Mouse (Mus musculus): ENCODE measurements around the gene Sf3a1. TPM values are rescaled to one million over a fixed set of nuclear protein-coding genes. Genes with fewer than 3 reads are reported as not detected.

Sf3a1 gene
- total and polyA plus RNA-seq, 2 experiments from 2014 or later = 30.6 to 45.4 TPM

DNA sequence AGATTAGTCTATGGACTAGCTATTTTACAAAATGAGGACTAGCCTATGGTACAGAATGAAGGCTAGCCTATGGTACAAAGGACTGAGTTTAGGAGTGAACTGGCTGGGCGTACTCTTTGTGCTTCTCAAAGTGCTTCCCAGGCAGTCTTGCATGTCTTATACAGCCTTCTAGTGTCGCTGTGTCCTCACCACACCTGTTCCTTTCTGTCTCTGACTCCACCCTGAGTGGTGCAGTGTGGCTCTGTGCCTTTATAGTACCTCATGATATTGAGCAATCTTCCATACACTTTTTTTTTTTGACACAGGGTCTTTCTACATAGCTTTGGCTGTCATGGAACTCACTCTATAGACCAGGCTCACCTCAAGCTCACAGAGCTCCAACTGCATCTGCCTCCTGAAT lies 71.3 kb downstream of the Sf3a1 start:
- no peak overlapping the region for H3K4me2 ChIP-seq (ENCODE audit: low read depth, low read length)
- no peak overlapping the region for H3K9ac ChIP-seq (replicated peaks; ENCODE audit: low read length)
- no peaks in the 10 kb centered on the region for H3K36me3 ChIP-seq (ENCODE audit: insufficient read depth, low read length)
- H3K4me3 ChIP-seq (ENCODE audit: low read length) = no peak overlapping the region
- 94% methylated on average over 2 of the region's 2 CpGs for WGBS
- H3K27me3 ChIP-seq (ENCODE audit: insufficient read depth, low read length) = no peaks in the 10 kb centered on the region
- H3K4me1 ChIP-seq (ENCODE audit: insufficient read depth, low read length) = 0 out of 2 replicates have a peak, but pooled peaks cover 6% of the 10 kb centered on the region
- DNase-seq (ENCODE audit: low spot score) (no peak), ATAC-seq (no peak)
- H3K27ac ChIP-seq = no peak overlapping the region
- no peak for TF ChIP-seq CTCF (IDR thresholded peaks at IDR 0.05; ENCODE audit: low read depth)
- no peaks in the 10 kb centered on the region for H3K9me3 ChIP-seq (ENCODE audit: low read length)

Small RNAs within 50 kb of the gene (microRNA-seq; reads per million reads assigned to microRNA genes)
- 4.9 to 7.9 reads per million in 2 experiments for gene Mir3060

Other genes with a start within 250 kb of the Sf3a1 start
- gene Slc35e4, start 245.7 kb upstream of the Sf3a1 start, total RNA-seq (2014; rRNA removed) = 48.6 and 52.4 TPM in 2 replicates
- gene Slc35e4, start 245.7 kb upstream of the Sf3a1 start, polyA plus RNA-seq (2015; fragmentation: Nextera tagmentation; extraction: Ambion mirVana) = 23.5 and 25.8 TPM in 2 replicates
- gene Tcn2, start 228.2 kb upstream of the Sf3a1 start, total RNA-seq (2014; rRNA removed) = 35.8 and 39.4 TPM in 2 replicates
- gene Tcn2, start 228.2 kb upstream of the Sf3a1 start, polyA plus RNA-seq (2015; fragmentation: Nextera tagmentation; extraction: Ambion mirVana) = 29.3 and 30.8 TPM in 2 replicates
- gene Pes1, start 196.4 kb upstream of the Sf3a1 start, total RNA-seq (2014; rRNA removed) = 35.9 and 36.4 TPM in 2 replicates
- 44.5 and 46.8 TPM in 2 replicates for gene Pes1, start 196.4 kb upstream of the Sf3a1 start, polyA plus RNA-seq (2015; fragmentation: Nextera tagmentation; extraction: Ambion mirVana)
- gene 4930556J24Rik, start 183.6 kb upstream of the Sf3a1 start, total RNA-seq (2014; rRNA removed) = not detected in 2 replicates
- 0.25 and 0.35 TPM in 2 replicates for gene 4930556J24Rik, start 183.6 kb upstream of the Sf3a1 start, polyA plus RNA-seq (2015; fragmentation: Nextera tagmentation; extraction: Ambion mirVana)
- gene Gal3st1, start 176.7 kb upstream of the Sf3a1 start, total RNA-seq (2014; rRNA removed) = 30.3 and 34.6 TPM in 2 replicates
- 18.5 and 18.8 TPM in 2 replicates for gene Gal3st1, start 176.7 kb upstream of the Sf3a1 start, polyA plus RNA-seq (2015; fragmentation: Nextera tagmentation; extraction: Ambion mirVana)
- not detected in 2 replicates for gene Sec14l4, start 128.9 kb upstream of the Sf3a1 start, total RNA-seq (2014; rRNA removed)
- not detected in 2 replicates for gene Sec14l4, start 128.9 kb upstream of the Sf3a1 start, polyA plus RNA-seq (2015; fragmentation: Nextera tagmentation; extraction: Ambion mirVana)
- 0.36 and 1.6 TPM in 2 replicates for gene Sec14l3, start 95.5 kb upstream of the Sf3a1 start, total RNA-seq (2014; rRNA removed)
- 1.7 and 1.8 TPM in 2 replicates for gene Sec14l3, start 95.5 kb upstream of the Sf3a1 start, polyA plus RNA-seq (2015; fragmentation: Nextera tagmentation; extraction: Ambion mirVana)
- gene Mtfp1, start 64.9 kb upstream of the Sf3a1 start, total RNA-seq (2014; rRNA removed) = 14.8 and 20.4 TPM in 2 replicates
- 17.7 TPM in 2 replicates for gene Mtfp1, start 64.9 kb upstream of the Sf3a1 start, polyA plus RNA-seq (2015; fragmentation: Nextera tagmentation; extraction: Ambion mirVana)
- 13.4 and 13.9 TPM in 2 replicates for gene Sec14l2, start 36.9 kb upstream of the Sf3a1 start, total RNA-seq (2014; rRNA removed)
- 8.1 and 9.5 TPM in 2 replicates for gene Sec14l2, start 36.9 kb upstream of the Sf3a1 start, polyA plus RNA-seq (2015; fragmentation: Nextera tagmentation; extraction: Ambion mirVana)
- gene Rnf215, start 25.1 kb upstream of the Sf3a1 start, total RNA-seq (2014; rRNA removed) = 84.3 and 90.4 TPM in 2 replicates
- gene Rnf215, start 25.1 kb upstream of the Sf3a1 start, polyA plus RNA-seq (2015; fragmentation: Nextera tagmentation; extraction: Ambion mirVana) = 49.7 and 51.0 TPM in 2 replicates
- gene Ccdc157, start 57 bp upstream of the Sf3a1 start, total RNA-seq (2014; rRNA removed) = 20.8 TPM in 2 replicates
- 10.3 and 10.9 TPM in 2 replicates for gene Ccdc157, start 57 bp upstream of the Sf3a1 start, polyA plus RNA-seq (2015; fragmentation: Nextera tagmentation; extraction: Ambion mirVana)
- gene Tbc1d10a, start 26.4 kb downstream of the Sf3a1 start, total RNA-seq (2014; rRNA removed) = 59.1 and 60.8 TPM in 2 replicates
- gene Tbc1d10a, start 26.4 kb downstream of the Sf3a1 start, polyA plus RNA-seq (2015; fragmentation: Nextera tagmentation; extraction: Ambion mirVana) = 34.2 TPM in 2 replicates
- 20.6 and 20.7 TPM in 2 replicates for gene Castor1, start 57.9 kb downstream of the Sf3a1 start, total RNA-seq (2014; rRNA removed)
- gene Castor1, start 57.9 kb downstream of the Sf3a1 start, polyA plus RNA-seq (2015; fragmentation: Nextera tagmentation; extraction: Ambion mirVana) = 10.6 and 12.4 TPM in 2 replicates
- 0.40 TPM in 1 of 2 replicates, not detected in the other for gene Osm, start 76.1 kb downstream of the Sf3a1 start, total RNA-seq (2014; rRNA removed)
- 0.08 TPM in 1 of 2 replicates, not detected in the other for gene Osm, start 76.1 kb downstream of the Sf3a1 start, polyA plus RNA-seq (2015; fragmentation: Nextera tagmentation; extraction: Ambion mirVana)
- 0.21 and 0.22 TPM in 2 replicates for gene Lif, start 97.2 kb downstream of the Sf3a1 start, total RNA-seq (2014; rRNA removed)
- 0.08 and 0.10 TPM in 2 replicates for gene Lif, start 97.2 kb downstream of the Sf3a1 start, polyA plus RNA-seq (2015; fragmentation: Nextera tagmentation; extraction: Ambion mirVana)

Measured in hindbrain, postnatal 0 days (tissue).